Mouse (Mus musculus) kidney, adult 18-20 months (tissue): ENCODE measurements around the gene Chpt1.
A peak's percentile ranks its signal among the peaks of the same experiment; 100 is the strongest.
"Not testable (repeated sequence)": the region's sequence is repeated elsewhere in the genome, so short reads cannot be mapped to it uniquely, and the experiment has no call there.

Experiments
- DNase-seq: peaks from one replicate; pipeline ENCODE4 v3.0.0; 2021

Chpt1 gene

DNA sequence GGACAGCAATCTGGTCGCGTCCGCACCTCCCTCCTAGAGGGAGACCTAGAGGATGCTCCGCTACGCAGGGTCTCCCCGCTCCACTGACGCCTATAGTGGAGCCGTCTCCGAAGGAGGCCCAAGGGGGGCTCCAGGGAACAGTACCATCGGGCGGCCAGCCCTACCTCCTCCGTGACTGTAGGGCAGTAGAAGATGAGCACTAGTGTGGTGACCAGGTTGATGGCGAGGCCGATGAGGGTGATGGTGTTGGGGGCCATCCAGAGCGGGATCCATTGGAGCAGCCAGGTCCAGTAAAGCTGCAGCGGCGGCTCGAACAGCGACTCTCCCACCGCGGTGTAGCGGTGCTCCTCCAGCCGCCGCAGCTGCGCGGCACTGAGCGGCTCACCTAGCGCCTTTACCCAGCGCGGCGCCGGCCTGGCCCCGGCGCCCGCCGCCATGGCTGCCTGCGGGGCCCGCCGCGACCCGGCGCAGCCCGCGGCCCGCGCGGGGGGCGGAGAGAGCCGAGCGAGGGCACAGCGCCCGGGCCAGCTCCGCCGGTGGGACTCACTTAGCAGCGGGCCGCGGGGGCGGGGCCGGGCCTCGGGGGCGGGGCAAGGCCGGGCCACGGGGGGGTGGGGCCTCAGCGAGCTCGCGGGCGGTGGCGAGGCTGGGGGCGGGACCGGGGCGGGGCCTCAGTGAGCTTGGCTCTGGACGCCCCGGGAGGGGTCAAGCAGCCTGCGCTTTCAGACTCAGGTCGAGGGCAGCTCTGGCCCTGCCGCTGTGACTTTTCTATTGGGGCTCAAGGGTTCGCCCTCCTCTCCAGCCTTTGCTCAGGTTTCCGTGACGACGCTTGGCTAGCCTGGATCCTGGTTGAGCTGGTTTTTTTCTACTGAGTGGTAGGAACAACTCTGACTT lies at the start of gene Chpt1:
TSS of gene Chpt1 (minus strand) at position 653 of the 894 bp plus-strand sequence.
- DNase-seq = peak; percentile 86

GRCm38 (mm10) chr10:88552738-88553137 lies 48.9 kb upstream of the Chpt1 start:
- no peak for DNase-seq

DNA sequence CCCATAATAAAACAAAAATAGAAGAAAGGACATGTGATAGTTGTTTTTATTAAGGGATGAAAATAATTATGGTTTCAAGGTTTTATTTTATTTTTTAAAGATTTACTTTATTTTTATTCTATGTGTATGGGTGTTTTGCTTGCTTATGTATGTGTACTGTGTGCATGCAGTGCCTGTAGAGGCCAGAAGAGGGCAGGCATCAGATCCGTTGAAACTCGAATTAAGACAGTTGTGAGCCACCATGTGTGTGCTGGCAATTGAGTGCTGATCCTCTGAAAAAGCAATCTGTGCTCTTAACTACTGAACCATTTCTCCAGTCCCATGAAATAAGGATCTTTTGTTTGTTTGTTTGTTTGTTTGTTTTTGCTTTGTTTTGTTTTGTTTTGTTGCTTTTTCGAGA lies 46.4 kb upstream of the Chpt1 start:
- DNase-seq = no peak

GRCm38 (mm10) chr10:88547635-88548034 lies 43.8 kb upstream of the Chpt1 start:
- no peak for DNase-seq

DNA sequence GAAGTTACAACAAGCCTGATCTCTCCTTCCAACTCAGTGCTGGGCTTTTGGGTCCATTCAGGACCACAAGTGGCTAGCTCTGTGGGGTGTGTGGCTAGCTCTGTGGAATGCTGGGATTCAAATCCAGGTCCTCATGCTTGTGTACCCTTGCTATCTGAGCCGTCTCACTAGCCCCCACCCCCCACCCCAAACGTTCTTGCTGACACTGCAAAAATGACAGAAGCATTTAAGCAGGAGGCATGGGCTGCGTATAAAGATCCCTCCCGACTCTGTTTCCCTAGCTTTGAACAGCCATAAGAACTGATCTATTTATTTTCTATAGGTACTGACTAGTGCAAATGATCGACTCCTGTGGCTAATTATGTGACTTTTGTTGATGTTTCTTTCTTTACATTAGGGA lies 26.8 kb upstream of the Chpt1 start:
- DNase-seq = no peak

- no peak for DNase-seq
Observed at GRCm38 (mm10) chr10:88524016-88524415, 20.1 kb upstream of the Chpt1 start.

- DNase-seq = no peak
Observed at GRCm38 (mm10) chr10:88523212-88523611, 19.3 kb upstream of the Chpt1 start.

DNA sequence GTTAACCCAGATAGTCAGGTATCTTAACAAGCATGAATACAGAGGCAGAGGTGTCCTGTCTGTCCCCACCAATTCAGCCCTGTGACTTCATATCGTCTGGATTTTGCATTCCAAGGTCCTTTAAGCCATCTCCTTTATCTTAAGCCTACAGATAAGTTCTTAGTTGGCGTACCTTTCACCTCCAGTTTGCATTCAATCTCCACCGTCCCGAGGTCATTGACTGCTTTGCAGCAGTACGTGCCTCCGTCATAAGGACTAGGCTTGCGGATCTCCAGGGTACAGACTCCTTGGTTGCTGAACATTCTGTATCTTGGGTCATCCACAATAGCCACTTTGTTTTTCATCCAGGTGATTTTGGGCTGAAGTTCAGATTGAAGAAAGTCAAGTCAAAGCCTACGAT lies 18.9 kb upstream of the Chpt1 start:
- DNase-seq = no peak

DNA sequence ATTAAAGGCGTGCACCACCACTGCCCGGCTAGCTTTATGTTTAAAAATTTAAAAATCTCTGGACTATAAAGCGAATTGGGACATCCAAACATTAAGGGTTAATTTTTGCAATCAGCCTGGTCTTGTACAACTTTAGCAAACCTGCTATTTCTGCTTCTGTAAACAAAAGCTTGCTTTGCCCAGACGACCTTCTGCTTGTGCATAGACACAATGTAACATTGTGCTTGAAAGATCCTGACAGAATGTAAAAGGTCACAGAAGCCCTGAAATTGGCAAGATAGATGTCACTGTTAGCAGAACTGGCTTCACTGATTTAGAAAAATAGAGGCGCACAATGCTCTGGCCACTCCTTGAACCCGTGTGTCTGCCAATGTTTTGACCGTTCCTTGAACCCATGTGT lies 11.2 kb upstream of the Chpt1 start:
- not testable (repeated sequence) for DNase-seq

- DNase-seq = peak; percentile 85
Observed at GRCm38 (mm10) chr10:88514495-88514894, 10.6 kb upstream of the Chpt1 start.

- DNase-seq = peak; percentile 74
Observed at GRCm38 (mm10) chr10:88513574-88514135, 9.8 kb upstream of the Chpt1 start.

GRCm38 (mm10) chr10:88511355-88511754 lies 7.5 kb upstream of the Chpt1 start:
- DNase-seq = peak; percentile 57

- peak; percentile 74 for DNase-seq
Observed at GRCm38 (mm10) chr10:88510503-88511271, 6.8 kb upstream of the Chpt1 start.

GRCm38 (mm10) chr10:88507691-88508143 lies 3.8 kb upstream of the Chpt1 start:
- no peak for DNase-seq

DNA sequence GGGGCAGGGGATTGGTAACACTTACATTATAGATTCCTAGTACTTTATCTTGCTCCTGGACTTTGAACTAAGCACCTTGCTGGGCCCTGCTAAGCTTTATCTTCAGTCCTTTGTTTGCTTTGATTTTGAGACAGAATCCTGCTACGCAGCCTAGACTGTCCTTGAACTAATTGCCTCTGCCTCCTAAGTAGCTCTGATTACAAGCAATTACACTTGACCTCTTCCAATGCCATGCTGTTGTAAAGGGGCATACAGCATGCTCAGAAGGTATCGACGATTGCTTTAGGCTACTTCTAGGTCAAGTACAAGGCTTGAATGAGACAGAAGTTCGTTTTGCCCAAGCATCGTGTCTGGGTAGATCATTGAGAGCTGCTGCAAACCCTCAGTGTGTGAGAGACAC lies 1.4 kb upstream of the Chpt1 start:
- DNase-seq = no peak

GRCm38 (mm10) chr10:88504481-88504880 lies 608 bp upstream of the Chpt1 start:
- no peak for DNase-seq

GRCm38 (mm10) chr10:88502919-88503318 lies 954 bp downstream of the Chpt1 start:
- DNase-seq = no peak

DNA sequence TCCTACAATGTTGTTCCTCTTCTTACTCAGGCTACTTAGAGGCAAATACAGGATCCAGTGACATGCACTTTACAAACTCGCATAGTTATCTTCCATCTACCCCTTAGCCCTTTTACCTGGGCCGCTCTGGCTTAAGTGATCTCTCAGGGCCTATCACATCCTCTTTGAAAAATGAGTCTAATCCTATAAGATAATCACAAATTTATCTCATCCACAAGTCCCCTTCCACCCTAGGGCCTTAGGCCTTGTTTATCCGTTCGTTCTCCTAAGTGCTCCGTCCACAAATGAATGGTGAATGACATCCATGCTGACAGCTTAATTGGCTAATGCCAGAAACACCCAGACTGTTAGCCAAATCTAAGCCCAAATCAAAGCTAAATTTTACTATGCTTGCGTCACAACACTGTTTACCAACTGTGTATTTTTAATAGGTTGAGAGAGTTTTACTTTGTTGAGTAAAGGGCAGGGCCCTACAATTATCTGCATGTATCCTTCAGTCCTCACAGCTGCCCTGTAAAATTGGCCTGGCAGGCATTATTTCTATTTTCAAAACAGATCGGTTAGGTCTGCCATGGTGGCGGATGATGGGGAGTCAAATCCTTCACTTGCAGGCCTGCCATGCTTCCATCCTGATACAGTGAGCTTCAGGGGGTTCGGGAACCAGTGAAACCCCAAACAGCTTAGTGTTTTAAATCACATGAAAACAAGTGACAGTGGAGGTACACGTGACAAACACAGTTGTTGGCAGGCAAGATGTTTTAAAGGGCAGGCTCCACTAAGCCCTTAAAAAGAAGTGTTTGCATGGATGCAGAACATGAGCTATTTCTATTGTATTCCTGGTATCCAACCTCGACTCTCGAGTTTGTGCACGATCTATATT lies 1.7 kb downstream of the Chpt1 start:
- peak; percentile 44 for DNase-seq

GRCm38 (mm10) chr10:88501370-88501769 lies 2.5 kb downstream of the Chpt1 start:
- no peak for DNase-seq

- no peak for DNase-seq
Observed at GRCm38 (mm10) chr10:88499993-88500392, 3.9 kb downstream of the Chpt1 start.

- no peak for DNase-seq
Observed at GRCm38 (mm10) chr10:88496864-88497564, 6.9 kb downstream of the Chpt1 start.
